8 mouse cellular contexts compared by ENCODE assay signal in genomic region chr5:64289202-64290060, GRCm38 (mm10).
A peak's percentile ranks its signal among the peaks of the same experiment; 100 is the strongest.
DNase-seq lines count a peak whose midpoint lies in the region; ATAC-seq and TF ChIP-seq lines count a peak whose summit lies in the region.

No protein-coding gene starts in this region.

- peak; percentile 21 for DNase-seq in MEL-GATA-1-ER (ENCODE audit: extremely low read depth, low read depth)
- peak; percentile 58 for DNase-seq in cerebellum, adult 11-12 months
- peak; percentile 86 for DNase-seq in forebrain, postnatal 0 days
- DNase-seq in layer of hippocampus, adult 8-10 months (ENCODE audit: low spot score in 2 of 2), result peak; percentile 77 to 79
- peak; percentile 95 for DNase-seq in lung, embryonic 14.5 days
- DNase-seq in ovary, postnatal 10 days (ENCODE audit: low spot score), result peak; percentile 60
- DNase-seq in thymus, adult 2 months, result peak; percentile 73

- ATAC-seq in forebrain, postnatal 0 days, result peak; percentile 85
- ATAC-seq in hematopoietic stem cell, adult 5-6 weeks (replicated peaks in 1 of 2; ENCODE audit: insufficient read depth in 1 of 2, low FRiP score in 2 of 2, low TSS enrichment in 1 of 2, low read depth in 1 of 2, poor library complexity in 2 of 2, severe bottlenecking in 2 of 2), result peak; percentile 63 to 72; a peak in 3 of 4 replicates
- peak; percentile 78 for ATAC-seq in lung, embryonic 14.5 days (ENCODE audit: insufficient read depth)

- no peak for TF ChIP-seq POLR2A in thymus, adult 2 months (IDR thresholded peaks at IDR 0.05; ENCODE audit: control insufficient read depth, extremely low read depth, insufficient read depth, low read length, poor library complexity)

- no peak overlapping the region for H3K4me3 ChIP-seq in forebrain, postnatal 0 days (ENCODE audit: low read depth, low read length)
- H3K4me3 ChIP-seq in lung, embryonic 14.5 days (ENCODE audit: low read depth, low read length), result no peak overlapping the region
- H3K4me3 ChIP-seq in thymus, adult 2 months (ENCODE audit: control insufficient read depth, insufficient read depth, low read length), result no peak overlapping the region

- H3K9me3 ChIP-seq in forebrain, postnatal 0 days (ENCODE audit: low read length), result no peaks in the 10 kb centered on the region
- no peaks in the 10 kb centered on the region for H3K9me3 ChIP-seq in lung, embryonic 14.5 days (ENCODE audit: low read depth, low read length)

- peak; percentile 90 for TF ChIP-seq CTCF in forebrain, postnatal 0 days (IDR thresholded peaks at IDR 0.05; ENCODE audit: low read depth)
- TF ChIP-seq CTCF in lung, embryonic 14.5 days (IDR thresholded peaks at IDR 0.05; ENCODE audit: low read depth), result peak; percentile 92
- peak; percentile 81; the same call in 1 of the 2 replicates for TF ChIP-seq CTCF in thymus, adult 2 months (IDR thresholded peaks at IDR 0.05; ENCODE audit: borderline replicate concordance, control insufficient read depth, extremely low read depth, insufficient read depth, low read length, poor library complexity)

- no peak overlapping the region for H3K4me2 ChIP-seq in forebrain, postnatal 0 days (ENCODE audit: low read depth)
- no peak overlapping the region for H3K4me2 ChIP-seq in lung, embryonic 14.5 days

- H3K27ac ChIP-seq in forebrain, postnatal 0 days (ENCODE audit: low read depth, low read length), result no peak overlapping the region
- no peak overlapping the region for H3K27ac ChIP-seq in lung, embryonic 14.5 days (ENCODE audit: low read depth)
- no peak overlapping the region for H3K27ac ChIP-seq in thymus, adult 2 months (ENCODE audit: control insufficient read depth, insufficient read depth, low read length)

- H3K27me3 ChIP-seq in forebrain, postnatal 0 days (ENCODE audit: insufficient read depth, low read length), result no peaks in the 10 kb centered on the region
- no peaks in the 10 kb centered on the region for H3K27me3 ChIP-seq in lung, embryonic 14.5 days (ENCODE audit: insufficient read depth, low read length)
- H3K27me3 ChIP-seq in thymus, adult 2 months (ENCODE audit: control insufficient read depth, insufficient read depth, low read length), result no peaks in the 10 kb centered on the region

- 59% methylated on average over 5 of the region's 5 CpGs for WGBS in forebrain, postnatal 0 days
- 56% methylated on average over 5 of the region's 5 CpGs for WGBS in lung, embryonic 14.5 days
- WGBS in thymus, adult 2 months, result 57% methylated on average over 5 of the region's 5 CpGs

- H3K4me1 ChIP-seq in forebrain, postnatal 0 days (ENCODE audit: insufficient read depth), result no peaks in the 10 kb centered on the region
- H3K4me1 ChIP-seq in lung, embryonic 14.5 days (ENCODE audit: insufficient read depth), result 0 out of 2 replicates have a peak, but pooled peaks cover 2% of the 10 kb centered on the region
- H3K4me1 ChIP-seq in thymus, adult 2 months (replicated peaks; ENCODE audit: control insufficient read depth, insufficient read depth, low read length), result no peaks in the 10 kb centered on the region

- no peak overlapping the region for H3K9ac ChIP-seq in forebrain, postnatal 0 days
- H3K9ac ChIP-seq in lung, embryonic 14.5 days, result no peak overlapping the region

- H3K36me3 ChIP-seq in forebrain, postnatal 0 days (ENCODE audit: insufficient read depth), result peaks cover 3% of the 10 kb centered on the region; the same call in 1 of the 2 replicates
- H3K36me3 ChIP-seq in lung, embryonic 14.5 days (ENCODE audit: insufficient read depth), result peaks cover 51% of the 10 kb centered on the region
- H3K36me3 ChIP-seq in thymus, adult 2 months (ENCODE audit: control insufficient read depth, insufficient read depth, low read length), result peaks cover 8% of the 10 kb centered on the region

Comparison
In these comparisons a context has a peak if more than half of its experiments do, and no peak if none do; other contexts are left out.
1. DNase-seq: peak in every context shown above with its lines; median percentile 95 in lung, embryonic 14.5 days; 86 in forebrain, postnatal 0 days; 78 in layer of hippocampus, adult 8-10 months; 73 in thymus, adult 2 months; 60 in ovary, postnatal 10 days; 58 in cerebellum, adult 11-12 months; 21 in MEL-GATA-1-ER.